8 mouse cellular contexts compared by ENCODE assay signal in genomic region chr8:95676631-95677030, GRCm38 (mm10). TPM values are rescaled to one million over a fixed set of nuclear protein-coding genes. Genes with fewer than 3 reads are reported as not detected.
DNase-seq lines count a peak whose midpoint lies in the region; ATAC-seq lines count a peak whose summit lies in the region.

Gene Ndrg4 (plus strand): TSS chr8:95676980.

- H3K4me2 ChIP-seq in lung, embryonic 15.5 days, result peak within 1 kb of the TSS; percentile 97
- H3K4me2 ChIP-seq in liver, embryonic 12.5 days, result peak within 1 kb of the TSS; percentile 72

- peaks cover 12% of the 10 kb centered on the region for H3K4me1 ChIP-seq in lung, embryonic 15.5 days
- H3K4me1 ChIP-seq in embryonic facial prominence, embryonic 10.5 days, result peaks cover 17% of the 10 kb centered on the region
- H3K4me1 ChIP-seq in liver, embryonic 12.5 days, result peaks cover 4% of the 10 kb centered on the region

- H3K27me3 ChIP-seq in lung, embryonic 15.5 days, result peaks cover 82% of the 10 kb centered on the region
- H3K27me3 ChIP-seq in embryonic facial prominence, embryonic 10.5 days (replicated peaks; ENCODE audit: low read depth, poor library complexity, severe bottlenecking), result peaks cover 93% of the 10 kb centered on the region
- peaks cover 96% of the 10 kb centered on the region for H3K27me3 ChIP-seq in liver, embryonic 12.5 days (replicated peaks)

- no peak within 1 kb of the TSS for H3K27ac ChIP-seq in lung, embryonic 15.5 days
- H3K27ac ChIP-seq in embryonic facial prominence, embryonic 10.5 days (replicated peaks), result peak within 1 kb of the TSS; percentile 61
- H3K27ac ChIP-seq in liver, embryonic 12.5 days, result no peak within 1 kb of the TSS

- peak within 1 kb of the TSS; percentile 51 for H3K4me3 ChIP-seq in lung, embryonic 15.5 days
- peak within 1 kb of the TSS; percentile 68 for H3K4me3 ChIP-seq in embryonic facial prominence, embryonic 10.5 days
- H3K4me3 ChIP-seq in liver, embryonic 12.5 days, result peak within 1 kb of the TSS; percentile 48

- H3K9me3 ChIP-seq in lung, embryonic 15.5 days, result no peaks in the 10 kb centered on the region
- no peaks in the 10 kb centered on the region for H3K9me3 ChIP-seq in embryonic facial prominence, embryonic 10.5 days
- H3K9me3 ChIP-seq in liver, embryonic 12.5 days (replicated peaks), result no peaks in the 10 kb centered on the region

- no peaks in the 10 kb centered on the region for H3K36me3 ChIP-seq in lung, embryonic 15.5 days
- H3K36me3 ChIP-seq in embryonic facial prominence, embryonic 10.5 days (replicated peaks), result no peaks in the 10 kb centered on the region
- no peaks in the 10 kb centered on the region for H3K36me3 ChIP-seq in liver, embryonic 12.5 days

- 23% methylated on average over 9 of the region's 9 CpGs for WGBS in lung, embryonic 15.5 days
- WGBS in embryonic facial prominence, embryonic 10.5 days, result 37% methylated on average over 9 of the region's 9 CpGs
- 32% methylated on average over 9 of the region's 9 CpGs for WGBS in liver, embryonic 12.5 days (ENCODE audit: insufficient replicate concordance)

- DNase-seq in lung, postnatal 36 days, result no peak
- DNase-seq in embryonic facial prominence, embryonic 10.5 days (ENCODE audit: low spot score), result no peak
- no peak for DNase-seq in heart, postnatal 4 days
- DNase-seq in right cerebral cortex, postnatal 10 days (ENCODE audit: low spot score in 2 of 2), result no peak
- no peak for DNase-seq in natural killer cell, adult 2 months (ENCODE audit: low spot score in 2 of 2)
- DNase-seq in thymus, postnatal 25 days, result no peak

- no peak for ATAC-seq in lung, embryonic 15.5 days (ENCODE audit: borderline replicate concordance, extremely low read depth, low FRiP score, low TSS enrichment)
- ATAC-seq in liver, embryonic 12.5 days, result no peak

- peak within 1 kb of the TSS; percentile 29; the same call in 1 of the 2 replicates for H3K9ac ChIP-seq in lung, embryonic 15.5 days
- H3K9ac ChIP-seq in liver, embryonic 12.5 days, result no peak within 1 kb of the TSS

RNA-seq across cellular contexts. Expression of gene Ndrg4, which starts in this region (rescaled TPM):
- polyA plus RNA-seq in lung, embryonic 15.5 days (2015; fragmentation: Nextera tagmentation; extraction: Ambion mirVana), result 18.5 and 20.4 TPM in 2 replicates
- polyA plus RNA-seq in embryonic facial prominence, embryonic 10.5 days (2016; fragmentation: Nextera tagmentation; extraction: Ambion mirVana), result 18.5 and 20.6 TPM in 2 replicates
- total RNA-seq in heart, postnatal 4 days (2021), result 100 to 1,000 TPM; 324 to 340 TPM
- 1.9 and 2.1 TPM in 2 replicates for polyA plus RNA-seq in liver, embryonic 12.5 days (2016; fragmentation: Nextera tagmentation; extraction: Ambion mirVana)
